ENCODE assay signal across 8 mouse cellular contexts in genomic region chr13:49172971-49173596, GRCm38 (mm10). TPM values are rescaled to one million over a fixed set of nuclear protein-coding genes. Genes with fewer than 3 reads are reported as not detected.
DNase-seq lines count a peak whose midpoint lies in the region; ATAC-seq and TF ChIP-seq lines count a peak whose summit lies in the region.

No protein-coding gene starts in this region.

- H3K9ac ChIP-seq in heart, embryonic 11.5 days (ENCODE audit: low read depth, low read length), result no peak overlapping the region
- no peak overlapping the region for H3K9ac ChIP-seq in kidney, embryonic 15.5 days
- no peak overlapping the region for H3K9ac ChIP-seq in liver, adult 2 months (ENCODE audit: low read depth, low read length)

- peaks cover 13% of the 10 kb centered on the region for H3K4me1 ChIP-seq in bone marrow macrophage, adult 2 months (ENCODE audit: control insufficient read depth, insufficient read depth, low read length)
- H3K4me1 ChIP-seq in embryonic fibroblast, embryonic 13.5 days (ENCODE audit: control insufficient read depth, insufficient read depth, low read length), result peaks cover 2% of the 10 kb centered on the region; the same call in 1 of the 2 replicates
- H3K4me1 ChIP-seq in heart, embryonic 11.5 days (ENCODE audit: control insufficient read depth, insufficient read depth, low read length), result peaks cover 4% of the 10 kb centered on the region
- H3K4me1 ChIP-seq in kidney, embryonic 15.5 days, result peaks cover 19% of the 10 kb centered on the region
- peaks cover 3% of the 10 kb centered on the region; the same call in 1 of the 2 replicates for H3K4me1 ChIP-seq in liver, adult 2 months (ENCODE audit: control insufficient read depth, insufficient read depth, low read length)

- DNase-seq in CD4-positive helper T cell, adult 2 months (ENCODE audit: low read depth, low spot score), result peak; percentile 68
- DNase-seq in liver, adult 2 months (ENCODE audit: extremely low read depth, low read depth, low spot score), result peak; percentile 50
- peak; percentile 56 to 58 for DNase-seq in spleen, postnatal 36 days (ENCODE audit: low spot score in 2 of 2)

- H3K9me3 ChIP-seq in heart, embryonic 11.5 days (replicated peaks; ENCODE audit: control insufficient read depth, low read length), result no peaks in the 10 kb centered on the region
- H3K9me3 ChIP-seq in kidney, embryonic 15.5 days (replicated peaks), result no peaks in the 10 kb centered on the region

- H3K27ac ChIP-seq in bone marrow macrophage, adult 2 months (ENCODE audit: insufficient read depth, low read depth, low read length), result no peak overlapping the region
- no peak overlapping the region for H3K27ac ChIP-seq in embryonic fibroblast, embryonic 13.5 days (ENCODE audit: insufficient read depth, low read length)
- H3K27ac ChIP-seq in heart, embryonic 11.5 days (ENCODE audit: low read depth, low read length), result no peak overlapping the region
- no peak overlapping the region for H3K27ac ChIP-seq in kidney, embryonic 15.5 days
- H3K27ac ChIP-seq in liver, adult 2 months (replicated peaks; ENCODE audit: insufficient read depth, low read depth, low read length), result no peak overlapping the region

- TF ChIP-seq CTCF in bone marrow macrophage, adult 2 months (IDR thresholded peaks at IDR 0.05; ENCODE audit: low read depth, low read length), result peak; percentile 64
- TF ChIP-seq CTCF in embryonic fibroblast, embryonic 13.5 days (IDR thresholded peaks at IDR 0.05; ENCODE audit: borderline replicate concordance, insufficient read depth, low read length), result peak; percentile 94
- peak; percentile 98 for TF ChIP-seq CTCF in liver, adult 2 months (IDR thresholded peaks at IDR 0.05; ENCODE audit: low read depth, low read length)

- no peaks in the 10 kb centered on the region for H3K27me3 ChIP-seq in heart, embryonic 11.5 days (ENCODE audit: control insufficient read depth, insufficient read depth, low read length)
- 0 out of 2 replicates have a peak, but pooled peaks cover 4% of the 10 kb centered on the region for H3K27me3 ChIP-seq in kidney, embryonic 15.5 days
- no peaks in the 10 kb centered on the region for H3K27me3 ChIP-seq in liver, adult 2 months (ENCODE audit: control insufficient read depth, insufficient read depth, low read length)

- H3K79me2 ChIP-seq in liver, adult 2 months (ENCODE audit: control insufficient read depth, insufficient read depth, low read length), result no peaks in the 10 kb centered on the region

- no peaks in the 10 kb centered on the region for H3K36me3 ChIP-seq in heart, embryonic 11.5 days (ENCODE audit: control insufficient read depth, insufficient read depth, low read length)
- H3K36me3 ChIP-seq in kidney, embryonic 15.5 days, result no peaks in the 10 kb centered on the region
- H3K36me3 ChIP-seq in liver, adult 2 months (ENCODE audit: control insufficient read depth, insufficient read depth, low read length), result no peaks in the 10 kb centered on the region

- peak overlapping the region; percentile 17; the same call in 1 of the 2 replicates for H3K4me3 ChIP-seq in bone marrow macrophage, adult 2 months (ENCODE audit: insufficient read depth, low read length)
- no peak overlapping the region for H3K4me3 ChIP-seq in embryonic fibroblast, embryonic 13.5 days (ENCODE audit: insufficient read depth, low read length)
- H3K4me3 ChIP-seq in heart, embryonic 11.5 days (ENCODE audit: low read depth, low read length), result no peak overlapping the region
- H3K4me3 ChIP-seq in kidney, embryonic 15.5 days (replicated peaks), result no peak overlapping the region
- H3K4me3 ChIP-seq in liver, adult 2 months (ENCODE audit: insufficient read depth, low read depth, low read length), result no peak overlapping the region

- no peak for ATAC-seq in heart, embryonic 11.5 days (replicated peaks; ENCODE audit: insufficient number of reproducible peaks, low FRiP score, low TSS enrichment)
- peak; percentile 72 for ATAC-seq in kidney, embryonic 15.5 days (replicated peaks; ENCODE audit: low FRiP score)
- ATAC-seq in monocyte, adult 5-6 weeks (replicated peaks; ENCODE audit: insufficient number of reproducible peaks, low FRiP score, low TSS enrichment, poor library complexity, severe bottlenecking), result peak; percentile 81

- 6% methylated on average over 12 of the region's 12 CpGs for WGBS in heart, embryonic 11.5 days (ENCODE audit: insufficient replicate concordance)
- 5% methylated on average over 12 of the region's 12 CpGs for WGBS in kidney, embryonic 15.5 days
- 11% methylated on average over 12 of the region's 12 CpGs for WGBS in liver, adult 2 months

- TF ChIP-seq POLR2A in bone marrow macrophage, adult 2 months (IDR thresholded peaks at IDR 0.05; ENCODE audit: borderline replicate concordance, low read depth, low read length), result no peak
- no peak for TF ChIP-seq POLR2A in embryonic fibroblast, embryonic 13.5 days (IDR thresholded peaks at IDR 0.05; ENCODE audit: low read depth, low read length)
- no peak for TF ChIP-seq POLR2A in liver, adult 2 months (IDR thresholded peaks at IDR 0.05; ENCODE audit: extremely low read depth, insufficient read depth, low read length)

- H3K4me2 ChIP-seq in heart, embryonic 11.5 days, result peak overlapping the region; percentile 22; the same call in 1 of the 2 replicates
- 0 out of 2 replicates have a peak overlapping the region, but pooled peaks have one; percentile 1 for H3K4me2 ChIP-seq in kidney, embryonic 15.5 days

RNA-seq across cellular contexts. Expression of gene Ninj1, which starts 14.2 kb away (rescaled TPM):
- polyA plus RNA-seq in bone marrow macrophage, adult 2 months (2012; ENCODE audit: insufficient read depth, insufficient read length, missing spikeins), result 497 and 521 TPM in 2 replicates
- 27.6 and 28.6 TPM in 2 replicates for polyA plus RNA-seq in embryonic fibroblast, embryonic 13.5 days (2011; ENCODE audit: insufficient read length, low read depth, missing spikeins)
- 59.1 and 60.6 TPM in 2 replicates for polyA plus RNA-seq in heart, embryonic 11.5 days (2014; fragmentation: Nextera tagmentation; extraction: Ambion mirVana)
- polyA plus RNA-seq in kidney, embryonic 15.5 days (2015; fragmentation: Nextera tagmentation; extraction: Ambion mirVana), result 57.5 and 59.8 TPM in 2 replicates
- 178 TPM in 2 replicates for total RNA-seq in liver, adult 2 months (2014; rRNA removed)
- 1,040 and 1,373 TPM in 2 replicates for polyA plus RNA-seq in liver, adult 2 months (2012; rRNA removed)
- total RNA-seq in monocyte, adult 5-6 weeks (2017), result 24.6 to 59.1 TPM (median 55.8 TPM) in 3 replicates

RNA-seq across cellular contexts. Expression of gene Wnk2, which starts 25.3 kb away (rescaled TPM):
- polyA plus RNA-seq in bone marrow macrophage, adult 2 months (2012; ENCODE audit: insufficient read depth, insufficient read length, missing spikeins), result not detected in 2 replicates
- not detected in 2 replicates for polyA plus RNA-seq in embryonic fibroblast, embryonic 13.5 days (2011; ENCODE audit: insufficient read length, low read depth, missing spikeins)
- polyA plus RNA-seq in heart, embryonic 11.5 days (2014; fragmentation: Nextera tagmentation; extraction: Ambion mirVana), result 0.99 and 1.6 TPM in 2 replicates
- polyA plus RNA-seq in kidney, embryonic 15.5 days (2015; fragmentation: Nextera tagmentation; extraction: Ambion mirVana), result 1.2 and 1.4 TPM in 2 replicates
- 0.07 and 0.09 TPM in 2 replicates for total RNA-seq in liver, adult 2 months (2014; rRNA removed)
- 0.15 and 0.16 TPM in 2 replicates for polyA plus RNA-seq in liver, adult 2 months (2012; rRNA removed)
- not detected in 3 replicates for total RNA-seq in monocyte, adult 5-6 weeks (2017)

RNA-seq across cellular contexts. Expression of gene Card19, which starts 42.8 kb away (rescaled TPM):
- 261 and 268 TPM in 2 replicates for polyA plus RNA-seq in bone marrow macrophage, adult 2 months (2012; ENCODE audit: insufficient read depth, insufficient read length, missing spikeins)
- 28.1 and 30.4 TPM in 2 replicates for polyA plus RNA-seq in embryonic fibroblast, embryonic 13.5 days (2011; ENCODE audit: insufficient read length, low read depth, missing spikeins)
- polyA plus RNA-seq in heart, embryonic 11.5 days (2014; fragmentation: Nextera tagmentation; extraction: Ambion mirVana), result 71.9 and 73.7 TPM in 2 replicates
- polyA plus RNA-seq in kidney, embryonic 15.5 days (2015; fragmentation: Nextera tagmentation; extraction: Ambion mirVana), result 45.7 and 47.2 TPM in 2 replicates
- 11.2 and 15.3 TPM in 2 replicates for total RNA-seq in liver, adult 2 months (2014; rRNA removed)
- polyA plus RNA-seq in liver, adult 2 months (2012; rRNA removed), result 35.4 and 38.0 TPM in 2 replicates
- 27.8 to 56.1 TPM (median 45.9 TPM) in 3 replicates for total RNA-seq in monocyte, adult 5-6 weeks (2017)
